Comparison of ENCODE assay signal across 8 mouse cellular contexts in genomic region chr1:131139102-131140095, GRCm38 (mm10). TPM values are rescaled to one million over a fixed set of nuclear protein-coding genes. Genes with fewer than 3 reads are reported as not detected.
A peak's percentile ranks its signal among the peaks of the same experiment; 100 is the strongest.
DNase-seq lines count a peak whose midpoint lies in the region; ATAC-seq and TF ChIP-seq lines count a peak whose summit lies in the region.

No protein-coding gene starts in this region.

- H3K4me3 ChIP-seq in kidney, embryonic 15.5 days (replicated peaks), result peak overlapping the region; percentile 88
- peak overlapping the region; percentile 76 for H3K4me3 ChIP-seq in embryonic facial prominence, embryonic 10.5 days
- H3K4me3 ChIP-seq in intestine, postnatal 0 days (ENCODE audit: low read depth, low read length), result peak overlapping the region; percentile 83
- H3K4me3 ChIP-seq in midbrain, embryonic 13.5 days (replicated peaks), result peak overlapping the region; percentile 78; the same call in 1 of the 2 replicates

- H3K9me3 ChIP-seq in kidney, embryonic 15.5 days (replicated peaks), result no peaks in the 10 kb centered on the region
- H3K9me3 ChIP-seq in embryonic facial prominence, embryonic 10.5 days, result no peaks in the 10 kb centered on the region
- no peaks in the 10 kb centered on the region for H3K9me3 ChIP-seq in intestine, postnatal 0 days (ENCODE audit: control insufficient read depth)
- H3K9me3 ChIP-seq in midbrain, embryonic 13.5 days, result no peaks in the 10 kb centered on the region

- DNase-seq in kidney, adult 8-10 months, result no peak
- DNase-seq in embryonic facial prominence, embryonic 10.5 days (ENCODE audit: low spot score), result no peak
- no peak for DNase-seq in gastrocnemius, postnatal 36 days
- no peak for DNase-seq in layer of hippocampus, adult 9-10 months (ENCODE audit: low spot score)
- DNase-seq in gastrocnemius, adult 18-20 months (ENCODE audit: low spot score), result no peak

- H3K27me3 ChIP-seq in kidney, embryonic 15.5 days, result no peaks in the 10 kb centered on the region
- H3K27me3 ChIP-seq in embryonic facial prominence, embryonic 10.5 days (replicated peaks; ENCODE audit: low read depth, poor library complexity, severe bottlenecking), result no peaks in the 10 kb centered on the region
- no peaks in the 10 kb centered on the region for H3K27me3 ChIP-seq in intestine, postnatal 0 days (replicated peaks; ENCODE audit: control insufficient read depth, insufficient read depth, low read length)
- H3K27me3 ChIP-seq in midbrain, embryonic 13.5 days, result no peaks in the 10 kb centered on the region

- peak overlapping the region; percentile 92 for H3K4me2 ChIP-seq in kidney, embryonic 15.5 days
- peak overlapping the region; percentile 98 for H3K4me2 ChIP-seq in intestine, postnatal 0 days (replicated peaks; ENCODE audit: low read depth)
- H3K4me2 ChIP-seq in midbrain, embryonic 13.5 days (replicated peaks), result peak overlapping the region; percentile 71

- ATAC-seq in kidney, embryonic 15.5 days (replicated peaks; ENCODE audit: low FRiP score), result no peak
- no peak for ATAC-seq in intestine, postnatal 0 days
- no peak for ATAC-seq in midbrain, embryonic 13.5 days

- 64% methylated on average over 11 of the region's 11 CpGs for WGBS in kidney, embryonic 15.5 days
- 51% methylated on average over 11 of the region's 11 CpGs for WGBS in embryonic facial prominence, embryonic 10.5 days
- WGBS in intestine, postnatal 0 days, result 56% methylated on average over 11 of the region's 11 CpGs
- WGBS in midbrain, embryonic 13.5 days, result 72% methylated on average over 11 of the region's 11 CpGs

- H3K4me1 ChIP-seq in kidney, embryonic 15.5 days, result peaks cover 26% of the 10 kb centered on the region
- H3K4me1 ChIP-seq in embryonic facial prominence, embryonic 10.5 days, result peaks cover 33% of the 10 kb centered on the region
- H3K4me1 ChIP-seq in intestine, postnatal 0 days (replicated peaks; ENCODE audit: control insufficient read depth, insufficient read depth, low read length), result no peaks in the 10 kb centered on the region
- H3K4me1 ChIP-seq in midbrain, embryonic 13.5 days (replicated peaks), result peaks cover 37% of the 10 kb centered on the region

- intact Hi-C loops in gastrocnemius, postnatal 36 days (cut with DNase I), result no loop called here

- no peak for TF ChIP-seq CTCF in intestine, postnatal 0 days (IDR thresholded peaks at IDR 0.05; ENCODE audit: low read depth)

- peak overlapping the region; percentile 66; the same call in 1 of the 2 replicates for H3K9ac ChIP-seq in kidney, embryonic 15.5 days
- H3K9ac ChIP-seq in intestine, postnatal 0 days (ENCODE audit: low read depth, low read length), result no peak overlapping the region
- H3K9ac ChIP-seq in midbrain, embryonic 13.5 days (replicated peaks), result no peak overlapping the region

- no peaks in the 10 kb centered on the region for H3K36me3 ChIP-seq in kidney, embryonic 15.5 days
- no peaks in the 10 kb centered on the region; the same call in 1 of the 2 replicates for H3K36me3 ChIP-seq in embryonic facial prominence, embryonic 10.5 days (replicated peaks)
- no peaks in the 10 kb centered on the region for H3K36me3 ChIP-seq in intestine, postnatal 0 days (ENCODE audit: control insufficient read depth, insufficient read depth)
- no peaks in the 10 kb centered on the region for H3K36me3 ChIP-seq in midbrain, embryonic 13.5 days

- H3K27ac ChIP-seq in kidney, embryonic 15.5 days, result peak overlapping the region; percentile 94; the same call in 1 of the 2 replicates
- peak overlapping the region; percentile 90; the same call in 1 of the 2 replicates for H3K27ac ChIP-seq in embryonic facial prominence, embryonic 10.5 days (replicated peaks)
- H3K27ac ChIP-seq in intestine, postnatal 0 days (ENCODE audit: low read depth, low read length), result no peak overlapping the region; the same call in 1 of the 2 replicates
- no peak overlapping the region for H3K27ac ChIP-seq in midbrain, embryonic 13.5 days

RNA-seq across cellular contexts. Expression of gene Dyrk3, which starts 1.3 kb away (rescaled TPM):
- 5.2 and 6.8 TPM in 2 replicates for polyA plus RNA-seq in kidney, embryonic 15.5 days (2015; fragmentation: Nextera tagmentation; extraction: Ambion mirVana)
- polyA plus RNA-seq in embryonic facial prominence, embryonic 10.5 days (2016; fragmentation: Nextera tagmentation; extraction: Ambion mirVana), result 8.7 and 9.7 TPM in 2 replicates
- 0.54 and 0.80 TPM in 2 replicates for polyA plus RNA-seq in intestine, postnatal 0 days (2015; fragmentation: Nextera tagmentation; extraction: Ambion mirVana)
- polyA plus RNA-seq in midbrain, embryonic 13.5 days (2015; fragmentation: Nextera tagmentation; extraction: Ambion mirVana), result 18.3 and 19.2 TPM in 2 replicates
- total RNA-seq in gastrocnemius, postnatal 36 days (2021), result not detected
- not detected for total RNA-seq in gastrocnemius, adult 18-20 months (2021)

RNA-seq across cellular contexts. Expression of gene Eif2d, which starts 13.6 kb away (rescaled TPM):
- 61.4 and 68.2 TPM in 2 replicates for polyA plus RNA-seq in kidney, embryonic 15.5 days (2015; fragmentation: Nextera tagmentation; extraction: Ambion mirVana)
- 66.9 and 70.3 TPM in 2 replicates for polyA plus RNA-seq in embryonic facial prominence, embryonic 10.5 days (2016; fragmentation: Nextera tagmentation; extraction: Ambion mirVana)
- 26.4 and 27.1 TPM in 2 replicates for polyA plus RNA-seq in intestine, postnatal 0 days (2015; fragmentation: Nextera tagmentation; extraction: Ambion mirVana)
- polyA plus RNA-seq in midbrain, embryonic 13.5 days (2015; fragmentation: Nextera tagmentation; extraction: Ambion mirVana), result 49.3 and 53.8 TPM in 2 replicates
- total RNA-seq in gastrocnemius, postnatal 36 days (2021), result 10 to 100 TPM; 25.9 to 29.5 TPM
- total RNA-seq in gastrocnemius, adult 18-20 months (2021), result 10 to 100 TPM; 25.8 to 28.9 TPM

RNA-seq across cellular contexts. Expression of gene Mapkapk2, which starts 41.8 kb away (rescaled TPM):
- polyA plus RNA-seq in kidney, embryonic 15.5 days (2015; fragmentation: Nextera tagmentation; extraction: Ambion mirVana), result 44.7 and 49.3 TPM in 2 replicates
- 44.4 and 45.4 TPM in 2 replicates for polyA plus RNA-seq in embryonic facial prominence, embryonic 10.5 days (2016; fragmentation: Nextera tagmentation; extraction: Ambion mirVana)
- polyA plus RNA-seq in intestine, postnatal 0 days (2015; fragmentation: Nextera tagmentation; extraction: Ambion mirVana), result 34.9 and 35.9 TPM in 2 replicates
- polyA plus RNA-seq in midbrain, embryonic 13.5 days (2015; fragmentation: Nextera tagmentation; extraction: Ambion mirVana), result 29.0 and 36.3 TPM in 2 replicates
- 100 to 1,000 TPM; 214 to 237 TPM for total RNA-seq in gastrocnemius, postnatal 36 days (2021)
- total RNA-seq in gastrocnemius, adult 18-20 months (2021), result 100 to 1,000 TPM; 217 to 250 TPM

Comparison
In these comparisons a context has a peak if more than half of its experiments do, and no peak if none do; other contexts are left out.
1. H3K27ac ChIP-seq: peak in kidney, embryonic 15.5 days (single experiment) and embryonic facial prominence, embryonic 10.5 days (single experiment); none in intestine, postnatal 0 days (single experiment) and midbrain, embryonic 13.5 days (single experiment).
2. Peak in every context shown above with its lines, with median percentiles within 50 percentile points of each other: H3K4me2 ChIP-seq and H3K4me3 ChIP-seq.